8 mouse cellular contexts compared by ENCODE assay signal in genomic region chr7:25047363-25047762, GRCm38 (mm10). TPM values are rescaled to one million over a fixed set of nuclear protein-coding genes. Genes with fewer than 3 reads are reported as not detected.
A peak's percentile ranks its signal among the peaks of the same experiment; 100 is the strongest.
DNase-seq lines count a peak whose midpoint lies in the region.
"Had no signal": no experiment of that assay in that cellular context is flagged by ENCODE, and none has a peak within 500 bp of the region (broad histone marks: within the 10 kb centered on the region; RNA-seq: fewer than 3 reads in every experiment).

No protein-coding gene starts in this region.

- intact Hi-C loops in left cerebral cortex, postnatal 36 days (cut with DNase I): loop anchor here (5.0 kb wide), 1 partner anchor 35 kb away; no protein-coding TSS in a partner anchor

- DNase-seq in layer of hippocampus, adult 11-12 months (ENCODE audit: low spot score): peak; percentile 72
- DNase-seq in layer of hippocampus, postnatal 25 days (ENCODE audit: extremely low spot score in 1 of 2, low spot score in 1 of 2): no peak
- peak; percentile 64 for DNase-seq in MN1 (ENCODE audit: low spot score)
- peak; percentile 63 for DNase-seq in adrenal gland, postnatal 25 days
- peak; percentile 65 to 67 for DNase-seq in left cerebral cortex, postnatal 36 days (ENCODE audit: low spot score in 2 of 2)
- DNase-seq in gastrocnemius, adult 8-10 months (ENCODE audit: low spot score in 2 of 2): no peak
- no peak for DNase-seq in thymus, postnatal 36 days
- DNase-seq: retina, postnatal 1 day had no signal

RNA-seq across cellular contexts. Expression of gene Grik5, which starts 24.8 kb away (rescaled TPM):
- total RNA-seq in layer of hippocampus, postnatal 25 days (2021): 100 to 1,000 TPM; 225 to 267 TPM
- 15.4 and 22.6 TPM in 2 replicates for total RNA-seq in adrenal gland, postnatal 25 days (2021)
- total RNA-seq in left cerebral cortex, postnatal 36 days (2021): 100 to 1,000 TPM; 225 to 248 TPM
- 1 to 10 TPM; 1.3 to 3.2 (median 2.2) TPM for total RNA-seq in gastrocnemius, adult 8-10 months (2022)

RNA-seq across cellular contexts. Expression of gene Zfp574, which starts 25.0 kb away (rescaled TPM):
- total RNA-seq in layer of hippocampus, postnatal 25 days (2021): 10 to 100 TPM; 29.2 to 29.6 TPM
- 21.0 and 23.3 TPM in 2 replicates for total RNA-seq in adrenal gland, postnatal 25 days (2021)
- total RNA-seq in left cerebral cortex, postnatal 36 days (2021): 10 to 100 TPM; 34.9 to 40.4 TPM
- total RNA-seq in gastrocnemius, adult 8-10 months (2022): 1 to 10 TPM; 6.5 to 9.3 (median 9.0) TPM

RNA-seq across cellular contexts. Expression of gene Atp1a3, which starts 41.6 kb away (rescaled TPM):
- total RNA-seq in layer of hippocampus, postnatal 25 days (2021): 1,000 to 10,000 TPM; 2,623 to 2,665 TPM
- total RNA-seq in adrenal gland, postnatal 25 days (2021): 84.1 and 110 TPM in 2 replicates
- 1,000 to 10,000 TPM; 2,106 to 2,179 TPM for total RNA-seq in left cerebral cortex, postnatal 36 days (2021)
- under 1 TPM; 0.25 to 0.58 (median 0.46) TPM for total RNA-seq in gastrocnemius, adult 8-10 months (2022)

Comparison
In these comparisons a context has a peak if more than half of its experiments do, and no peak if none do; other contexts are left out.
1. DNase-seq: peak in layer of hippocampus, adult 11-12 months (single experiment), MN1 (single experiment), adrenal gland, postnatal 25 days (single experiment) and left cerebral cortex, postnatal 36 days (2 of 2); none in layer of hippocampus, postnatal 25 days (0 of 2), gastrocnemius, adult 8-10 months (0 of 2) and thymus, postnatal 36 days (0 of 2).
2. RNA of gene Atp1a3, which starts 41.6 kb away (total RNA-seq): 2,623 to 2,665 TPM in layer of hippocampus, postnatal 25 days, 2,106 to 2,179 TPM in left cerebral cortex, postnatal 36 days and 84.1 to 110 TPM in adrenal gland, postnatal 25 days; 0.25 to 0.58 TPM in gastrocnemius, adult 8-10 months; every median in the first group is over 10 times any median in the second.